Mouse (Mus musculus): ENCODE results near the gene Pde4d.

- TF ChIP-seq USF1 (IDR thresholded peaks at IDR 0.05; ENCODE audit: low read depth) (no peak), MYOG (IDR thresholded peaks at IDR 0.05; ENCODE audit: control insufficient read depth, extremely low read depth, insufficient read length) (no peak), CTCF (IDR thresholded peaks at IDR 0.05; ENCODE audit: control insufficient read depth, insufficient read depth, insufficient read length) (no peak), MYOD1 (IDR thresholded peaks at IDR 0.05; ENCODE audit: control insufficient read depth, insufficient read length, low read depth) (no peak), MAX (IDR thresholded peaks at IDR 0.05) (no peak), FOSL1 (IDR thresholded peaks at IDR 0.05; ENCODE audit: insufficient read depth, low read length, poor library complexity, severe bottlenecking) (no peak), CEBPB (IDR thresholded peaks at IDR 0.05; ENCODE audit: low read depth) (no peak)
These were observed 1270.5 kb downstream of the Pde4d start for GRCm38 (mm10) chr13:109720127-109720713.
